Mouse (Mus musculus): ENCODE results near the gene Hydin.
"Not testable (repeated sequence)": the region's sequence is repeated elsewhere in the genome, so short reads cannot be mapped to it uniquely, and the experiment has no call there.

GRCm38 (mm10) chr8:110327120-110327519 lies 60.3 kb downstream of the Hydin start:
- TF ChIP-seq BHLHE40 (IDR thresholded peaks at IDR 0.05; ENCODE audit: borderline replicate concordance, low read depth, low read length); CTCF (IDR thresholded peaks at IDR 0.05 in 2 of 3, conservative IDR thresholded peaks at IDR 0.05 in 1 of 3; ENCODE audit: control insufficient read depth in 1 of 3, insufficient read depth in 1 of 3, low read depth in 2 of 3, low read length in 3 of 3, poor library complexity in 1 of 3, severe bottlenecking in 1 of 3); KAT2A (conservative IDR thresholded peaks at IDR 0.05; ENCODE audit: low read depth, low read length); EP300 (IDR thresholded peaks at IDR 0.05; ENCODE audit: low read depth in 1 of 2, low read length in 2 of 2); MEF2A (IDR thresholded peaks at IDR 0.05; ENCODE audit: extremely low read depth, insufficient replicate concordance, low read depth, low read length, poor library complexity, severe bottlenecking); SMC3 (IDR thresholded peaks at IDR 0.05; ENCODE audit: low read depth, low read length); CHD2 (IDR thresholded peaks at IDR 0.05; ENCODE audit: low read length); MAX (IDR thresholded peaks at IDR 0.05; ENCODE audit: low read length): not testable (repeated sequence)

Measured in MEL (cell line).